Comparison of ENCODE assay signal across 8 mouse cellular contexts in genomic region chr16:30187907-30188414, GRCm38 (mm10).
A peak's percentile ranks its signal among the peaks of the same experiment; 100 is the strongest.
DNase-seq lines count a peak whose midpoint lies in the region; ATAC-seq and TF ChIP-seq lines count a peak whose summit lies in the region.

No protein-coding gene starts in this region.

- no peaks in the 10 kb centered on the region for H3K36me3 ChIP-seq in lung, embryonic 15.5 days

- no peaks in the 10 kb centered on the region for H3K27me3 ChIP-seq in cerebellum, adult 2 months (ENCODE audit: control insufficient read depth, insufficient read depth, low read length)
- no peaks in the 10 kb centered on the region for H3K27me3 ChIP-seq in lung, embryonic 15.5 days

- H3K9me3 ChIP-seq in lung, embryonic 15.5 days, result no peaks in the 10 kb centered on the region

- H3K27ac ChIP-seq in cerebellum, adult 2 months (ENCODE audit: insufficient read depth, low read length), result 0 out of 2 replicates have a peak overlapping the region, but pooled peaks have one; percentile 5
- peak overlapping the region; percentile 86 for H3K27ac ChIP-seq in lung, embryonic 15.5 days
- 0 out of 2 replicates have a peak overlapping the region, but pooled peaks have one; percentile 7 for H3K27ac ChIP-seq in olfactory bulb, adult 2 months (ENCODE audit: insufficient read depth, low read depth, low read length)

- peak; percentile 84 for DNase-seq in ES-CJ7 (ENCODE audit: low read depth, low spot score)
- DNase-seq in cerebellum, adult 2 months, result peak; percentile 92 to 93
- DNase-seq in forelimb bud, embryonic 11.5 days (ENCODE audit: low read depth, low spot score), result peak; percentile 78
- peak; percentile 88 for DNase-seq in layer of hippocampus, adult 9-10 months (ENCODE audit: low spot score)
- DNase-seq in thymus, adult 18-20 months, result peak; percentile 73 to 77

- peaks cover 22% of the 10 kb centered on the region for H3K4me1 ChIP-seq in cerebellum, adult 2 months (ENCODE audit: control insufficient read depth, insufficient read depth, low read length)
- peaks cover 79% of the 10 kb centered on the region for H3K4me1 ChIP-seq in lung, embryonic 15.5 days
- H3K4me1 ChIP-seq in olfactory bulb, adult 2 months (ENCODE audit: control insufficient read depth, insufficient read depth, low read length), result peaks cover 32% of the 10 kb centered on the region

- TF ChIP-seq POLR2A in cerebellum, adult 2 months (IDR thresholded peaks at IDR 0.05; ENCODE audit: borderline replicate concordance, insufficient read depth, low read length), result peak; percentile 21; the same call in 1 of the 2 replicates
- TF ChIP-seq POLR2A in olfactory bulb, adult 2 months (IDR thresholded peaks at IDR 0.05; ENCODE audit: insufficient read depth, low read depth, low read length), result no peak

- 2% methylated on average over 26 of the region's 26 CpGs for WGBS in cerebellum, adult 2 months
- under 1% methylated on average over 26 of the region's 26 CpGs for WGBS in lung, embryonic 15.5 days
- 2% methylated on average over 26 of the region's 26 CpGs for WGBS in olfactory bulb, adult 2 months

- peak overlapping the region; percentile 32 for H3K4me3 ChIP-seq in cerebellum, adult 2 months (replicated peaks; ENCODE audit: insufficient read depth, low read depth, low read length)
- H3K4me3 ChIP-seq in lung, embryonic 15.5 days, result peak overlapping the region; percentile 15
- peak overlapping the region; percentile 56 for H3K4me3 ChIP-seq in olfactory bulb, adult 2 months (ENCODE audit: insufficient read depth, low read depth, low read length)

- H3K4me2 ChIP-seq in lung, embryonic 15.5 days, result peak overlapping the region; percentile 51

- no peak overlapping the region; the same call in 1 of the 2 replicates for H3K9ac ChIP-seq in lung, embryonic 15.5 days

- peak; percentile 56 to 59 for ATAC-seq in hematopoietic stem cell, adult 5-6 weeks (replicated peaks in 1 of 2; ENCODE audit: insufficient read depth in 1 of 2, low FRiP score in 2 of 2, low TSS enrichment in 1 of 2, low read depth in 1 of 2, poor library complexity in 2 of 2, severe bottlenecking in 2 of 2)
- peak; percentile 74 for ATAC-seq in lung, embryonic 15.5 days (ENCODE audit: borderline replicate concordance, extremely low read depth, low FRiP score, low TSS enrichment)

- TF ChIP-seq CTCF in cerebellum, adult 2 months (IDR thresholded peaks at IDR 0.05; ENCODE audit: borderline replicate concordance, insufficient read depth, low read depth, low read length), result peak; percentile 74
- TF ChIP-seq CTCF in olfactory bulb, adult 2 months (IDR thresholded peaks at IDR 0.05; ENCODE audit: insufficient read depth, low read depth, low read length), result peak; percentile 86

Comparison
In these comparisons a context has a peak if more than half of its experiments do, and no peak if none do; other contexts are left out.
1. Peak in every context shown above with its lines: DNase-seq, ATAC-seq, H3K4me3 ChIP-seq and H3K27ac ChIP-seq.
2. H3K27ac ChIP-seq: peak in every context shown above with its lines; median percentile 86 in lung, embryonic 15.5 days; 7 in olfactory bulb, adult 2 months; 5 in cerebellum, adult 2 months.